Mouse (Mus musculus): ENCODE results near the gene Spryd3. TPM values are rescaled to one million over a fixed set of nuclear protein-coding genes. Genes with fewer than 3 reads are reported as not detected.
A peak's percentile ranks its signal among the peaks of the same experiment; 100 is the strongest.
"Not testable (repeated sequence)": the region's sequence is repeated elsewhere in the genome, so short reads cannot be mapped to it uniquely, and the experiment has no call there.

Spryd3 gene
- total RNA-seq, 2 experiments from 2014 or later, result 7.1 to 7.9 TPM

DNA sequence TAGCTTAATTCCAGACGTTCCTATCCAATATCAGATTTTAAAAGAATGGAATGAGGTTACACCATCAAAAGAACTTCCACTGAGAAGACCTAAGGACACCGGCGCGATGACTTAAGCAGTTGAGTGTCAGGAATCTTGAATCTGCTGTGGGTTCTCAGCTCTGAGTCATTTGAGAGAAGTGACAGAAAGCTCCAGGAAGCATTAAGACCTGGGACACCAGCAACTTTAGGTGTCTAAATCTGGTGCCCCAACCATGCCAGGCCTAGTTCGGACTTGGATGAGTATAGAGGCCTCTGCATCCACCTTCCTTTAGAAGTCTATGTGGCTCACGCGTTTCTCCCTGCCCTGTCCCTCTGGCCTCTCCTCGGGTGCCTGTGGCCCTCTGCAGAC is 36.3 kb downstream of the Spryd3 start:
- DNase-seq, result no peak

- DNase-seq, result no peak
Measured at GRCm38 (mm10) chr15:102099260-102099659, 36.8 kb downstream of the Spryd3 start.

DNA sequence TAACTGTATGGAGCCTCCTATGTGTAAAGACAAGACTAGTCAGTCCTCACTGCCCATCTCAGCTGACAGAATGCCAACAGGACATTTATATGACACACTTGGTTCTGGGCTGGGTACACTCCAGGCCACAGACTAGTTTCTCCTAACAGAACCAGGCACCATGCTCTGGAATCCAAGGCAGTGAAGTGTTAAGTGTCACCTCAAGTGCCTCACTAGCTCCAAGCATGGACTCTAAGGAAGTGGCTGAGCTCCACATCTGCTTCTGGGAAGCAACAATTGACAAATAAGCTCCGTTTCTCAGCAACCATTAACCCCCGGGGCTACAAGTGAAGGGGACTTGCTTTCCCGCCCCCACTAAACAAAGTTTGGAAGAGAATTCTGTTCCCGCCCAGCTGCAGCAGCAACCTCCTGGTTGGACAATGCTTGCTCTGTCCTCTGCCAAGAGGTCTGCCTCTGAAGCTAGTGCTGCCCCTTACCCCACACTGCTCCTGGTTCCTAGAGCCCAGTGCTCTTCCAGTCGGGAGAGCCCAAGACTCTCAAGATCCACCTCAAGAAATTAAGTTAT is 38.0 kb downstream of the Spryd3 start:
- DNase-seq, result peak; percentile 64

DNA sequence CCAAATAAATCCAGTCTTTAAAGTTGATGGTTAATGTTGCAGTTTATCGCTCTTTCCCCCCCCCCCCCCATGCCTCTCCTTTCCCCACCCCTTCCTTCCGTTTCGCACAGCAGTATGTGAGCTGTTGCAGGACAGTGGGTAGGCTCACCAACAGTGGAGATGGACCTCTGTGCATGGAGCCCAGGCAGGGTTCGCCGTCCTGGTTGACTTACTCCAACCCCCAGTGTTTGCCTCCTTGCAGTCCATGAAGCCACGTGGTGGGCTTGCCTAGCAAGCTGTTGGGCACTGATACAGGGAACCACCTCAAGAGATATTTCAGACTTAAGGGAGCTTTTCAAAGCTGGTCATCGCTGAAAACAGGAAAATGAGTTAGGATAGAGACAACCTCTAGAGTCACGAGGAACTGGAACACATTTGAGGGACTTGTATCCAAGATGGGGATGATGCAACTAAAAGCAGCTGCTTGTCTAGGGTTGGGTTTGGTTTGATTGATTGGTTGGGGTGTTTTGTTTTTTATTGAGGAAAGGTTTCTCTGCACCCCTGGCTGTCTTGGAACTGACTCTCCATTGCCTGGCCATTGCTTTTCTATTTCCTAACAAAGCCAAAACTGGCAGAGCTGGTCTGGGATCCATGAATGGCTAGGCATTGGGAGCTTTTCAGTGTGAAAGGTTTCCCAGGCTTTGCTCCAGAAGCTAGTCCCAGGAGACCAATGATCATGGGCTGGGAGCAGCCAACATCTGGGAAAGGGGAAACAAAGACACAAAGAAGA is 38.7 kb downstream of the Spryd3 start:
- DNase-seq, result peak; percentile 58

- no peak for DNase-seq
Measured at GRCm38 (mm10) chr15:102094988-102095387, 41.0 kb downstream of the Spryd3 start.

GRCm38 (mm10) chr15:102094157-102094556 is 41.9 kb downstream of the Spryd3 start:
- DNase-seq, result no peak

DNA sequence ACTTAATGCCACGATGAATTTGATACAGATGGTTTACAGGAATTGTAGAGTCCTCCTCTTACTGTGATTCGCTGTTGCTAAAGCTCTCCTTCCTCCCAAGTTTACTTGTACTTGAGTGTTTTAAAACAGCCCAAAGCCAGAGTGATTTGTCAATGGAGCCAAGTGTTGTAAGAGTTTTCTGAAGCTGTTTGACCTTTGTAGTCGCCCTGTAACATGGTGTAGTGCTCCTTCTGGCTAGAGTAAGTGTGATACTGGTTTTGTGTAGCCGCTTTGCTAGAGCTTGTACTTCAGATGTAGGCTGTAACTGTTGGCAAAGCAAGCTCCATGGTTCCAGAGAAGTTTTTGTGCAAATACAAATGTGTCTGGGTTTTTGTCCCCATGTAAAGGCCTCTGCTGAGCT is 43.8 kb downstream of the Spryd3 start:
- DNase-seq, result no peak

- no peak for DNase-seq
Measured at GRCm38 (mm10) chr15:102091688-102092087, 44.3 kb downstream of the Spryd3 start.

DNA sequence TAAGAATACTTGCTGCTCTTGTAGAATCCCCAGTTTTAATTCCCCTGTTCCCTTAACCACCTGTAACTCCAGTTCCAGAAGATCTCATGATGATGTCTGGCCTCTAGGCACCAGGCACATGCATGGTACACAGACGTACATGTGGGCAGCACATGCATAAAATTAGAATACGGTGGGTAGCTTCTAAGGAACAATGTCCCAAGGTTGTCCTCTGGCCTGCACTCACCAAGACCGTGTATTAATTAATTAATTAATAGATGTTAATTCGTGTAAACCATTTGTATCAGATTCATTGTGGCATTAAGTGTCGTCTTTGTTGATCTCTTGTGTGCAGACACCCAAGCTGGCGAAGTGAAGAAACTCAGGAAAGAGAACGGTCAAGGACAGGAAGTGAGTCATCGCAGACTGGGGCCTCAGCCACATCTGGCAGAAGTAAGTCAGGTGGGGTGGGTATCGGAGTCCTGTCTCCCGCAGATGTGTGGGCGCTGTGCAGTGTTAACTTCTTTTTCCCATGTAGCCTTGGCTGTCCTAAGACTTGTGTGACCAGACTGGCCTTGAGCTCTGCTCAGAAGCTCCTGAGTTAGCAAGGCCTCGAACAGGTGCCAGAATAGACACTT is 44.9 kb downstream of the Spryd3 start:
- DNase-seq, result no peak

DNA sequence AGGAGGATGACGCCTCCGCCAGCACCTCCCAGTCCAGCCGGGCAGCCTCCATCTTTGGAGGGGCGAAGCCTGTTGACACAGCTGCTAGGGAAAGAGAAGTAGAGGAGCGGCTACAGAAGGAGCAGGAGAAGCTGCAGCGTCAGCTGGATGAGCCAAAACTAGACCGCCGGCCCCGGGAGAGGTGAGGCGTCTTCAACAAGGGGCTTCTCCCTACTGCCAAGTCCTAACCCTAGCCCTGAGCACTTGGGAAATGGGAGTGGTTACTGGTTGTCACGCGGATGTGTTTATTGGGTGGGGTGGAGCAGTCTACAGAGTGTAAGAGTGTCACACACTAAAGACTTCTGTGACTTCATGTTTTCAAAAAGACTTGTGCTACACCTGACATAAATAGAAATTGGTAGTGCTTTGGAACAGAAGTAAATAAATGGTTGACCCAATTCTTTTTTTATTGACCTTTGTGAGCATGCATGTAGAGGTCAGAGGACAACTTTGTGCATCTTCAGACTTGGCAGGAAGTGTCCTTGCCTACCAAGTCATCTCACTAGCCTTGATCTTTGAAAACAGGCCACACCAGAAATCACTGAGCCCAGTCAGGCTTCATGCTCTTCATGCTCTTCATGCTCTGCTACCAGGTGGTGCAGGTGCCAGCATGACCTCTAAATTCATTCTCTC is 46.0 kb downstream of the Spryd3 start:
- no peak for DNase-seq

- DNase-seq, result no peak
Measured at GRCm38 (mm10) chr15:102083028-102083427, 53.0 kb downstream of the Spryd3 start.

- DNase-seq, result no peak
Measured at GRCm38 (mm10) chr15:102082148-102082547, 53.9 kb downstream of the Spryd3 start.

DNA sequence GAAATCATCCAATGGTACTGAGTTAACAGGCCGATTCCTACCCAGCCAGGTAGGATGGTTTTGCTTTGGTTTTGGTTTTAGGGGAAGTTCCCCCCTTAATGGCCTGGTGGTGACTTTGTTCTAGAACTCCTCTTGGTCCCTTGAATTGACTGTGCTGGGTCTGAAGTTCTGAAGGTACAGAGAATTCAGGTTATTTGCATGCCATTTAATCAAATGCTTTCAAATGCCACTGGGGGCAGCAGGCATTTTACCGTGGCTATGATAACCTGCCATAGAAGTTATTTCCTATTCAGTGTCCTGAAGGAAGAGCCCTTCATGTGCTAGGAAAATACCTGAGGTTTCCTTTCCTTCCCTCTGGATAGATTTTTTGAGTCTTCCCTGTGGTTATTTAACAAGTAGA is 55.6 kb downstream of the Spryd3 start:
- no peak for DNase-seq

- DNase-seq, result not testable (repeated sequence)
Measured at GRCm38 (mm10) chr15:102079924-102080323, 56.1 kb downstream of the Spryd3 start.

- no peak for DNase-seq
Measured at GRCm38 (mm10) chr15:102079221-102079620, 56.8 kb downstream of the Spryd3 start.

GRCm38 (mm10) chr15:102077111-102077677 is 58.8 kb downstream of the Spryd3 start:
- no peak for DNase-seq

DNA sequence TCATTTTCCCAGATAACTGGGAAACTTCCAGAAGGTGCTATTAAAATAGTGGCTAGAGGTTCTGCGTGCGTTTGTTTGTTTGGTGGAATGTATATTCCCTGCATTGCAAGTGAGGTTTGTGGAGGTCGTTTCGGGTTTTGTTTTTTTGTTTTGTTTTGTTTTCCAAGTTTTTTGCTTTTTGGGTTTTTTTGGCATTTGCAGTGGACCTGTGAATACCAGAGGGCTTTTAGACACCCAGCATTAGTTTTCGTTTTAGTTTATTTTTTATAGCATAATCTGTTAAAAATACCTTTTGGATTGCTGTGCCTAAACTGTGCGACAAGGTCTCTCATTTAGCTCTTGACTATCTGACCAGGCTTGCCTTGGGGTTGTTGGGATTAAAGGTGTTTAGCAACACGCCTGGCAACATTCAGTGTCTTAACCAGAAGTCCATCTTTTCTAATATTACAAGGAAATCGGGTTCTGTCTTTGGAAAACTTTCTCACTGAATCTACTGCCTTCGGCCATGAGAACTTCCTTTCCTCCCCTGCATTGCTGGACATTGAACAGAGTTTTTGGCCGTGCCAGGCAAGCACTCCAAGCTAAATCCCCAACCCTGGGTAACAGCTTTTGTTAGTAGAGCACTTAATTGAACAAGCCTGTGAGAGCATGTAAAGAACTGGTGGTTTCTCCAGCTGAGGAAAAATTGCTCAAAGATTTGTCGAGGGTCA is 61.0 kb downstream of the Spryd3 start:
- DNase-seq, result no peak

DNA sequence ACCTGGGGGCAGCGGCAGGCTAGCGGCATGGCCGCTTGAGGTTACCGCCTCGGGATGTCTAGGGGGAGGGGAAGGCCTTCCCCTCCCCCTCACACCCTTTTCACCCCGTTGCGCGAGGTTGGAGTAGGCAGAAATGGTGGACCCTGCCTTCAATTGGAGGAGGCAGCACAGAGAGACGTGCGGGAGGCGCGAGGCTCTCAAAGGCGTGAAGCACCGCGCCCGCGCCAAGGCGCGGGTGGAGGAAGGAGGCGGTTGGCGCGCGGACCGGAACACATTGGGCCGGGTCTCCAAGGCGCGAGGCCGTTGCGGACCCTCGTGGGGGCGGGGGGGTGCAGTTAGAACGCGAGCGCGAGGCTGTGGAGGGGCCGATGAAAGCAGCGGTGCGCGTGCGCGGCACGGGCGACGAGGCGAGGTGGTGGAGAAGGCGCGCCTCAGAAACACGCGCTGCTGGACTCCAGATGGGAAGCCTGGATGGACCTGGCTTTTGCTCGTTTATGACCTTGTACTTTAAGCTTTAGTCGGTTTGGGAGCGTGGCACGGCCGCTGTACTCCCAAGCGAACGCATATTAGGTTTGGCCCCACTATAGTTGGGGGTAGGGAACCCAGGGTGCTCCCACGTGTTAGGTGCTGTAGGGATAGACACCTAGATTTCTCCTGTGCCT is 61.8 kb downstream of the Spryd3 start:
- DNase-seq, result peak; percentile 69

- peak; percentile 99 for DNase-seq
Measured at GRCm38 (mm10) chr15:102073559-102074069, 62.4 kb downstream of the Spryd3 start, which contains the start of gene Eif4b. Eif4b (plus strand) TSS chr15:102073773.

DNA sequence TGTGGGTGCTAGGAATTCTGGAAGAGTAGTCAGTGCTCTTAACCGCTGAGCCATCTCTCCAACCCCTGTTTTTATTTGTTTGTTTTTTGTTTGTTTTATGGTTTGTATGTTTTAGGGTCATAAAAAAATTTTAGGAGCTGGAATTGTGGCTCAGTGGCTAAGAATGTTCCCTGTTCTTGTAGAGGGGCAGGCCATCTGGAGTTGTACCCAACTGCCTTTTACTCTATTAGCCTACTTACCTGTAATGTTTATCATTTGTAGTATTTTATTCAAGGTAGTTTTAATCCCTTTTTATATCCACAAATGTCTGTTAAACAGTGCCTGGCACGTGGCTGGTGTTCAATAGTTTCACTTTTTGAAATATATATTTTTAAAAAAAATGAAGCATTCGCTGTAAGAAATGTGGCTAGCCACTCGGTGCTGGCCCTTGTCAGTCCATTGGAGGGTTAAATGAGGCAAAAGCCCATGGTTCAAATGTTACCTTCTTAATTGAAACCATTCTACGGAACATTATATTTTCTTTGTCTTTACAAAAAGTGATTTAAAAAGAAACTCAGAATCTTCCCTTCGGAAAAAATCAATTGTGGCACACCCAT is 63.0 kb downstream of the Spryd3 start:
- no peak for DNase-seq
